Mouse (Mus musculus) midbrain, embryonic 11.5 days (tissue): Measurements from ENCODE around the gene Dnah8. TPM values are rescaled to one million over a fixed set of nuclear protein-coding genes. Genes with fewer than 3 reads are reported as not detected.

Source experiments
- ATAC-seq: fragments of 200-750 bp; cut with Nextera tagmentation; 2 replicates; pipeline ENCODE4 v1.8.0; 2017; ENCODE audit warnings: moderate TSS enrichment, moderate library complexity; ENCODE audit not compliant: low FRiP score
- DNase-seq: peaks from one replicate; pipeline ENCODE4 v3.0.0; 2015; ENCODE audit warnings: low spot score; ENCODE audit errors: missing footprints
- H3K27ac ChIP-seq: fragments of 300-500 bp; sonication (generic); 2 replicates; pipeline ENCODE4 v1.5.1; 2014; ENCODE audit warnings: low read depth, low read length
- H3K27me3 ChIP-seq: fragments of 300-500 bp; sonication (generic); 2 replicates; pipeline ENCODE4 v1.6.1; 2014; ENCODE audit warnings: mild to moderate bottlenecking, low read length, moderate library complexity, mixed read lengths; ENCODE audit not compliant: control insufficient read depth, insufficient read depth
- H3K36me3 ChIP-seq: fragments of 300-500 bp; sonication (generic); 2 replicates; pipeline ENCODE4 v1.6.1; 2014; ENCODE audit warnings: mild to moderate bottlenecking, low read length, moderate library complexity, mixed read lengths; ENCODE audit not compliant: control insufficient read depth, insufficient read depth
- H3K4me1 ChIP-seq: fragments of 300-500 bp; sonication (generic); 2 replicates; pipeline ENCODE4 v1.6.1; 2014; ENCODE audit warnings: low read length; ENCODE audit not compliant: control insufficient read depth, insufficient read depth
- H3K4me2 ChIP-seq: fragments of 300-500 bp; sonication (generic); 2 replicates; pipeline ENCODE4 v1.6.1; 2014; ENCODE audit warnings: mild to moderate bottlenecking, moderate library complexity
- H3K4me3 ChIP-seq: fragments of 300-500 bp; sonication (generic); 2 replicates; pipeline ENCODE4 v1.5.1; 2014; ENCODE audit warnings: low read depth, low read length
- H3K9ac ChIP-seq: fragments of 300-500 bp; sonication (generic); 2 replicates; pipeline ENCODE4 v1.6.1; 2014; ENCODE audit warnings: low read length
- H3K9me3 ChIP-seq: fragments of 300-500 bp; sonication (generic); 2 replicates; pipeline ENCODE4 v1.6.1; 2016; ENCODE audit warnings: low read length; ENCODE audit not compliant: control insufficient read depth
- WGBS: fragments of 180-500 bp; shearing (Covaris S2); extraction: QIAGEN DNeasy Blood & Tissue Kit; methylation state at CpG from one replicate; pipeline ENCODE4 v1.1.7; 2014; 5-methylcytosine and 5-hydroxymethylcytosine counted together
- polyA plus RNA-seq: library from polyadenylated mRNA; unstranded; fragments of >200 nt; fragmentation: Nextera tagmentation; extraction: Ambion mirVana; gene quantifications from 2 replicates; pipeline ENCODE4 v1.2.1, GENCODE M21; 2014

The Dnah8 gene
- polyA plus RNA-seq, 1 experiment from 2014 or later, result 1.1 TPM

DNA sequence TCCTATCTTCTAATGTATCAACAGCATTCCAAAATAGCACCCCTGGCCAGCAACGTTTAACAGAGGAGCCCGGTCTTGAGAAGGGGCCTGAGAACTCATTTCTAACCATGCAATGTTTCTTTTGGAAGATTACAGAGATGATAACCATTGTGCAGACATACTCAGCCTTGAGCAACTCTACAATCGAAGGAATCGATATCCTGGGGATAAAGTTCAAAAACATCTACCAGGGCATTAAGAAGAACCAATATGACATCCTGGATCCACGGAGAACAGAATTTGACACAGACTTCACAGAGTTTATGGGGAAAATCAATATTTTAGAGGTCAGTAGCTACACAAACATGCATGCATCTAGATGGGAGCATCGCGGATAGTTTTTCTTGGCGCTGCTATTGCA is 39.0 kb downstream of the Dnah8 start:
- WGBS, result 90% methylated on average over 8 of the region's 8 CpGs
- no peak for ATAC-seq

DNA sequence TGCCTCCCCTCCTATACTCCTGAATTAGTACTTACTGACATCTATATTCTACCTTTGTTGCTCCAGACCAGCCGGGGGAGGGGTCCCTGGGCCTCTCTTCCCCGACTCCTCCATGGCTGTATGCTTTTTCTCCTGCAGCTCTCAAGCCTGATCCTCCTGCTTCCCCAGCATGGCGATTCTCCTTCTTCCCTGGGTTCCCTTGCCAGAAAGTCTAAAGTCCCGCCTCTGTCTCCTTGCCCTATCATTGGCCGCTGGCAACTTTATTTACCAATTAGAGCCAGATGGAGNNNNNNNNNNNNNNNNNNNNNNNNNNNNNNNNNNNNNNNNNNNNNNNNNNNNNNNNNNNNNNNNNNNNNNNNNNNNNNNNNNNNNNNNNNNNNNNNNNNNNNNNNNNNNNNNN is 40.7 kb downstream of the Dnah8 start:
- Histone ChIP-seq H3K27me3 (no peaks in the 10 kb centered on the region), H3K4me3 (no peak overlapping the region), H3K4me2 (no peak overlapping the region), H3K27ac (no peak overlapping the region), H3K36me3 (no peaks in the 10 kb centered on the region), H3K9ac (no peak overlapping the region), H3K4me1 (no peaks in the 10 kb centered on the region), H3K9me3 (no peaks in the 10 kb centered on the region)
- 80% methylated on average over 5 of the region's 5 CpGs for WGBS
- ATAC-seq (no peak), DNase-seq (no peak)

More for the DNA sequence above, 39.0 kb downstream of the Dnah8 start:
- H3K27ac ChIP-seq, result no peak overlapping the region
- H3K36me3 ChIP-seq, result no peaks in the 10 kb centered on the region
- no peaks in the 10 kb centered on the region for H3K4me1 ChIP-seq
- H3K4me3 ChIP-seq, result no peak overlapping the region
- H3K9me3 ChIP-seq, result no peaks in the 10 kb centered on the region
- no peak overlapping the region for H3K9ac ChIP-seq
- no peaks in the 10 kb centered on the region for H3K27me3 ChIP-seq
- no peak for DNase-seq
- no peak overlapping the region for H3K4me2 ChIP-seq

DNA sequence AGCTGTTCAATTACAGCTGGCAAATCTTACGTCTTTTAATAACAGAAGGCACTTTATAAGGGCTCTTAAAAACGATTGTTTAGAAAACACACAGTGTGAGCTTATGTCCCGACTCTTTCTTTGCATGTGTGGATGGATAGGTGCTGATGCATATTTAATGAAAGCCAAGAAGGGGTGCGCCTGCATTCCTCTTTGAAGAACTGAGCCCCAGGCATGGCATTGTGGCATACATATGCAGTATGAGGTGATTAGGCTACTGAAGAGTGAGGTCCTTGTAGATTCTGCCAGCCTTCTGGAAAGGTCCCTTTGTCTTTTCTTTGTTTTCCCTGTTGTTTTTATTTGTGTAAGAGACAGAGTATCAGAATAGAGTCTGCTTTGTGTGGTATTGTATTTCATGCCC is 48.4 kb downstream of the Dnah8 start:
- 75% methylated on average over 4 of the region's 4 CpGs for WGBS
- H3K4me3 ChIP-seq, result no peak overlapping the region
- H3K36me3 ChIP-seq, result no peaks in the 10 kb centered on the region; the same call in 1 of the 2 replicates
- H3K4me1 ChIP-seq, result no peaks in the 10 kb centered on the region
- no peak overlapping the region for H3K4me2 ChIP-seq
- DNase-seq, result no peak
- no peak for ATAC-seq
- no peak overlapping the region for H3K27ac ChIP-seq
- H3K9me3 ChIP-seq, result no peaks in the 10 kb centered on the region
- H3K27me3 ChIP-seq, result no peaks in the 10 kb centered on the region
- H3K9ac ChIP-seq, result no peak overlapping the region

- H3K4me3 ChIP-seq, result no peak overlapping the region
Observed at GRCm38 (mm10) chr17:30673023-30673422, 48.9 kb downstream of the Dnah8 start.

GRCm38 (mm10) chr17:30675021-30675740 is 51.0 kb downstream of the Dnah8 start:
- Histone ChIP-seq H3K27ac (no peak overlapping the region), H3K9ac (no peak overlapping the region), H3K9me3 (no peaks in the 10 kb centered on the region), H3K4me3 (no peak overlapping the region), H3K4me2 (no peak overlapping the region), H3K27me3 (no peaks in the 10 kb centered on the region), H3K36me3 (no peaks in the 10 kb centered on the region; the same call in 1 of the 2 replicates), H3K4me1 (no peaks in the 10 kb centered on the region)
- no peak for DNase-seq
- 91% methylated on average over 9 of the region's 9 CpGs for WGBS
- no peak for ATAC-seq

More at GRCm38 (mm10) chr17:30673023-30673422, 48.9 kb downstream of the Dnah8 start:
- no peak for DNase-seq
- no peak overlapping the region for H3K4me2 ChIP-seq
- no peaks in the 10 kb centered on the region for H3K4me1 ChIP-seq
- H3K27me3 ChIP-seq, result no peaks in the 10 kb centered on the region
- H3K27ac ChIP-seq, result no peak overlapping the region
- 90% methylated on average over 6 of the region's 6 CpGs for WGBS
- no peak overlapping the region for H3K9ac ChIP-seq
- H3K36me3 ChIP-seq, result no peaks in the 10 kb centered on the region; the same call in 1 of the 2 replicates
- H3K9me3 ChIP-seq, result no peaks in the 10 kb centered on the region
- ATAC-seq, result no peak

DNA sequence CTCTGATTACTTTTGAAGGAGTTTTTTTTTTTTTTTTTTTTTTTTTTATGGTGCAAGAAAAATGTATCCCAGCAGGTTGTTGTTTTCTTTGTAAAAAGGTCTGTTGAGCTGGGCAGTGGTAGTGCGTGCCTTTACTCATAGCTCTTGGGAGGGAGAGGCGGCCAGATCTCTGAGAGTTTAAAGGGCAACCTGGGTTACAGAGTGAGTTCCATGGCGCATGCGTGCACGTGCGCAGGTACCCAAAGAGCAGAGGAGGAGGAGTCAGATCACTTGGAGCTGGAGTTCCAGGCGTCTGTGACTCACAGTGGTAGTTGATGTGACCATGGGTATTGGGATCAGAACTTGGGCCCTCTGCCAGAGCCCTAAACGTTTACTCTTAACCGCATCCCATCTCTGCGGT is 54.4 kb downstream of the Dnah8 start:
- no peak for DNase-seq
- no peak overlapping the region for H3K4me2 ChIP-seq
- no peak for ATAC-seq
- no peaks in the 10 kb centered on the region; the same call in 1 of the 2 replicates for H3K36me3 ChIP-seq
- 93% methylated on average over 10 of the region's 10 CpGs for WGBS
- H3K27me3 ChIP-seq, result no peaks in the 10 kb centered on the region
- no peaks in the 10 kb centered on the region for H3K9me3 ChIP-seq
- H3K27ac ChIP-seq, result no peak overlapping the region
- H3K9ac ChIP-seq, result no peak overlapping the region
- no peak overlapping the region for H3K4me3 ChIP-seq
- no peaks in the 10 kb centered on the region for H3K4me1 ChIP-seq

DNA sequence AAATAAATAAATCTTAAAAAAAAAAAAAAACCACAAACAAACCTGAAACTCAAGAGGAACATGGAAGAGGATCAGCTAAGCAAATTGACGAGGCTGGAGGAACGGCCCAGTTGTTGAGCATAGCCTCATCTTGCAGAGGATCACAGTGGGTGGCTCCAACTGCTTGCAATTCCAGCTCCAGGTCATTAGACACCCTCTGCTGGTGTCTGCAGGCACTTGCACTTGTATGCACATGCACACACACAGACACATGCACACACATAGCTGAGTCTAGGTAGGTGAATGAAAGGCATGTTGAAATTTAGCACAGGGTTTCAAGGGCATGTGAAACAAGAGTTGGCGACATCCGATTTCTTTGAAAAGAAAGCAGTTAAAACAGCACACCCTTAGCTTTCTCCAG is 55.5 kb downstream of the Dnah8 start:
- Histone ChIP-seq H3K27me3 (no peaks in the 10 kb centered on the region), H3K4me3 (no peak overlapping the region), H3K27ac (no peak overlapping the region), H3K9ac (no peak overlapping the region), H3K9me3 (no peaks in the 10 kb centered on the region), H3K36me3 (no peaks in the 10 kb centered on the region; the same call in 1 of the 2 replicates), H3K4me2 (no peak overlapping the region), H3K4me1 (no peaks in the 10 kb centered on the region)
- ATAC-seq (no peak), DNase-seq (no peak)
- WGBS, result 91% methylated on average over 4 of the region's 4 CpGs

DNA sequence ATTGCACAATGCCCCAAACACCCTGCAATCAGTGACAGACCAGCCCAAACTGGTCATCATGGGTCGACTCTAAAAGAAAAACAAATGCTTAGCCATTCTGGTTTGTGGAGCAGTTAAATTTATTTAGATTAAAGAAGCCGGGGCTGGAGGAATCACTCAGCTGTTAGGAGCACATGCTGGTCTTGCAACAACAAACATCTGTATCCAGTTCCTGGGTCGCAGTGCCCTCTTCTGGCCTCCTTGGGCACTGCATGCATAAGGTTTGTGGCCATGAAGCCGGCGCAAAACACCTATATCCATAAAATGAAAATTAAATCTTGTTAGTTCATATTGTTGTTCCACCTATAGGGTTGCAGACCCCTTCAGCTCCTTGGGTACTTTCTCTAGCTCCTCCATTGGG is 57.5 kb downstream of the Dnah8 start:
- Histone ChIP-seq H3K27me3 (no peaks in the 10 kb centered on the region), H3K27ac (no peak overlapping the region), H3K36me3 (no peaks in the 10 kb centered on the region), H3K9me3 (no peaks in the 10 kb centered on the region), H3K4me1 (no peaks in the 10 kb centered on the region), H3K9ac (no peak overlapping the region), H3K4me3 (no peak overlapping the region), H3K4me2 (no peak overlapping the region)
- ATAC-seq (no peak), DNase-seq (peak; percentile 95)
- WGBS, result 28% methylated on average over 5 of the region's 5 CpGs

DNA sequence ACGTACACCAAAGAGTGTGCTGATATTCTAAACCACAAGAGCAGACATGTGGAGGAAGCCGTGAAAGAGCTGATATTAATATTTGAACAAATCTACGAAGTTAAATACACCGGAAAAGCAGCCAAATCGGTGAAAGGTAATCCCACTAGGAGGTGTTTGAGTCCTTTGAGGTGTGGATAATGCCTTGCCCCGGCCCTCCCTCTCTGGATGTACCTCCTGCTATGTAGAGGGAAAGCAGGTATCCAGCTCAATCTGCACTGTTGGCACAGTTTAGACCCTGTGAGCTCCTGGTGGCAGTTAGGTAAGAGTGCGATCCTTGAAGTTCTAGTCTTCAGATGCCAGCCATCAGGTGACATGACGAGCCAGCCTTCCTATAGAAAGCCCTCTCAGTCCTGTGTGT is 66.0 kb downstream of the Dnah8 start:
- no peaks in the 10 kb centered on the region for H3K36me3 ChIP-seq
- no peaks in the 10 kb centered on the region for H3K27me3 ChIP-seq
- no peaks in the 10 kb centered on the region for H3K4me1 ChIP-seq
- 87% methylated on average over 8 of the region's 8 CpGs for WGBS
- H3K9me3 ChIP-seq, result no peaks in the 10 kb centered on the region
- DNase-seq (no peak), ATAC-seq (no peak)
- H3K4me3 ChIP-seq, result no peak overlapping the region
- no peak overlapping the region for H3K4me2 ChIP-seq
- H3K27ac ChIP-seq, result no peak overlapping the region
- no peak overlapping the region for H3K9ac ChIP-seq
